Mouse (Mus musculus) myocyte (in vitro differentiated cells): Measurements from ENCODE around the gene Kcnt1. TPM values are rescaled to one million over a fixed set of nuclear protein-coding genes. Genes with fewer than 3 reads are reported as not detected.

ENCODE experiments used
- H3K27me3 ChIP-seq: one replicate; pipeline ENCODE4 v1.6.1; 2011; ENCODE audit not compliant: control insufficient read depth, insufficient read depth, insufficient read length
- H3K36me3 ChIP-seq: one replicate; pipeline ENCODE4 v1.6.1; 2011; ENCODE audit not compliant: control insufficient read depth, insufficient read depth
- H3K4me2 ChIP-seq: one replicate; pipeline ENCODE4 v1.6.1; 2011; ENCODE audit warnings: low read depth, control low read depth
- H3K4me3 ChIP-seq: one replicate; pipeline ENCODE4 v1.5.1; 2011; ENCODE audit warnings: mild to moderate bottlenecking, control low read depth, moderate library complexity
- H3K79me2 ChIP-seq: one replicate; pipeline ENCODE4 v1.6.1; 2011; ENCODE audit not compliant: control insufficient read depth, insufficient read depth
- H3ac ChIP-seq: one replicate; pipeline ENCODE4 v1.6.1; 2011; ENCODE audit not compliant: control insufficient read depth, insufficient read length
- CEBPB ChIP-seq: IDR thresholded peaks from 2 replicates; pipeline ENCODE4 v1.6.1; 2011; ENCODE audit warnings: mild to moderate bottlenecking, moderate library complexity; ENCODE audit not compliant: poor library complexity, insufficient read depth, severe bottlenecking
- E2F4 ChIP-seq: IDR thresholded peaks from one replicate; pipeline ENCODE4 v1.6.1; 2011; ENCODE audit warnings: mild to moderate bottlenecking, control low read depth, moderate library complexity; ENCODE audit not compliant: insufficient read depth
- MAX ChIP-seq: IDR thresholded peaks from one replicate; pipeline ENCODE4 v1.6.1; 2011; ENCODE audit warnings: low read depth, mild to moderate bottlenecking, control low read depth
- MYOD1 ChIP-seq, 3 experiments: IDR thresholded peaks; one replicate each; pipeline ENCODE4 v1.6.1; 2011; ENCODE audit warnings: control low read depth in 2 of 3, low read depth in 2 of 3, mild to moderate bottlenecking in 2 of 3, moderate library complexity in 1 of 3; ENCODE audit not compliant: insufficient read length in 2 of 3, control insufficient read depth in 1 of 3
- MYOG ChIP-seq, 3 experiments: IDR thresholded peaks; one replicate each; pipeline ENCODE4 v1.6.1; 2011; ENCODE audit warnings: control low read depth in 2 of 3, low read depth in 2 of 3, mild to moderate bottlenecking in 2 of 3; ENCODE audit not compliant: insufficient read length in 2 of 3, control insufficient read depth in 1 of 3, insufficient read depth in 1 of 3
- POLR2A ChIP-seq: IDR thresholded peaks from one replicate; pipeline ENCODE4 v1.6.1; 2011; ENCODE audit warnings: low read depth, mild to moderate bottlenecking, control low read depth, moderate library complexity; ENCODE audit not compliant: insufficient read length
- POLR2AphosphoS2 ChIP-seq: IDR thresholded peaks from one replicate; pipeline ENCODE4 v1.6.1; 2011; ENCODE audit warnings: low read depth, control low read depth; ENCODE audit not compliant: insufficient read length
- REST ChIP-seq: IDR thresholded peaks from one replicate; pipeline ENCODE4 v1.6.1; 2011; ENCODE audit warnings: mild to moderate bottlenecking, control low read depth, moderate library complexity; ENCODE audit not compliant: insufficient read depth, insufficient read length
- SRF ChIP-seq: IDR thresholded peaks from one replicate; pipeline ENCODE4 v1.6.1; 2011; ENCODE audit warnings: low read depth; ENCODE audit not compliant: control insufficient read depth, insufficient read length
- TCF12 ChIP-seq: IDR thresholded peaks from one replicate; pipeline ENCODE4 v1.6.1; 2011; ENCODE audit warnings: mild to moderate bottlenecking, control low read depth; ENCODE audit not compliant: poor library complexity, insufficient read depth, severe bottlenecking
- TCF3 ChIP-seq: IDR thresholded peaks from one replicate; pipeline ENCODE4 v1.6.1; 2011; ENCODE audit warnings: low read depth, control low read depth; ENCODE audit not compliant: insufficient read length
- USF1 ChIP-seq: IDR thresholded peaks from one replicate; pipeline ENCODE4 v1.6.1; 2011; ENCODE audit warnings: low read depth, mild to moderate bottlenecking, control low read depth, moderate library complexity
- polyA plus RNA-seq: library from polyadenylated mRNA; unstranded; fragments of >200 nt; fragmentation: generic; extraction: Trizol; gene quantifications from one replicate; pipeline ENCODE4 v1.2.1, GENCODE M21; 2012; ENCODE audit warnings: missing spikeins

Kcnt1 gene
- polyA plus RNA-seq, 1 experiment: not detected

DNA sequence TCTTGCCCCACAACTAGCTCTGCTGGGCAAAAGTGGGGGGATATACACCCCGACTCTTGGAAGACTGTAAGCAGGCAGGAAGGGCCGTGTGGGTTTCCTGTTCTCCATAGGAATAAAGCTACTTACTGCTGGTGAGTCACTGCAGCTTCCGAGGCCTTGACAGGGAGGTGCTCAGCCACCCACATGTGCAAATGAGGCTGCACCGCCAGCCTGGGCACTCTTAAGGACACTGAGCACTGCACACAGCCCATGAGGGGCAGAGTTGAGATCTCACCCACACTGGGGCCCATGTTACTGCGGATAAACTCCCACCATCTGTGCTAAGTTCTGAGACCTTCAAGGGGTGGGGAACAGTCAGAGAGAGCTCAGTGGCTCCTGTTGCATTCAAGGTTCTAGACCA is 3.1 kb downstream of the Kcnt1 start:
- Histone ChIP-seq H3K4me2 (no peak overlapping the region), H3K27me3 (peaks cover 24% of the 10 kb centered on the region), H3K4me3 (no peak overlapping the region), H3K79me2 (no peaks in the 10 kb centered on the region), H3ac (no peak overlapping the region), H3K36me3 (no peaks in the 10 kb centered on the region)
- TF ChIP-seq REST (no peak), TCF12 (no peak), POLR2A (no peak), TCF3 (no peak), CEBPB (no peak), POLR2AphosphoS2 (no peak), MYOD1 (IDR thresholded peaks at IDR 0.05; ENCODE audit: control insufficient read depth in 1 of 3, insufficient read length in 2 of 3, low read depth in 2 of 3) (no peak), SRF (no peak), USF1 (no peak), E2F4 (no peak), MAX (no peak), MYOG (IDR thresholded peaks at IDR 0.05; ENCODE audit: control insufficient read depth in 1 of 3, insufficient read depth in 1 of 3, insufficient read length in 2 of 3, low read depth in 2 of 3) (no peak)

DNA sequence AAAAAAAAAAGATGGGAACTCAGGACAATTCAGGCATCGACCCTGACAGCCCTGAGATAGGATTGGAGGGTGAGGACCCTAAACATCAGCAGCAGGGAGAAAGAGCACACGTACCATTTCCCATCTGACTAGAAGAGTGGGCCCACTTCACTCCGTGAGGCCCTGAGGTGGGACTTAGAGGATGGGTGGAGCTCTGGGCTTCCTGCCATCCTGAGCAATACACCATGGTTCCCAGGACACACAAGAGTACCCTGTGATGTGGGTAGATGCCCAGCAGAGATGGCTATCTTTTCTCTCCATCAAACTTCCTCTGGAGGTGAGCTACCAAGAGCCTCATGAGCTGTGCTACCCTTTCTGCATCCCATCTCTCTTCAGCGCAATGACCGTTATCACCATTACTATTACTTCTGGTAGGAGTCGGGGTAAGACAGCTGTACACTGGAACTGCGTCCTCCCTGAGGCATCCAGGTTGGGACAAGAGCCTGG is 13.8 kb downstream of the Kcnt1 start:
- no peaks in the 10 kb centered on the region for H3K36me3 ChIP-seq
- H3K79me2 ChIP-seq: no peaks in the 10 kb centered on the region
- H3K27me3 ChIP-seq: peaks cover 36% of the 10 kb centered on the region
- TF ChIP-seq MAX (no peak), REST (no peak), SRF (no peak), E2F4 (no peak), POLR2AphosphoS2 (no peak), POLR2A (no peak)
- H3K4me3 ChIP-seq: no peak overlapping the region
- H3ac ChIP-seq: no peak overlapping the region
- no peak overlapping the region for H3K4me2 ChIP-seq

DNA sequence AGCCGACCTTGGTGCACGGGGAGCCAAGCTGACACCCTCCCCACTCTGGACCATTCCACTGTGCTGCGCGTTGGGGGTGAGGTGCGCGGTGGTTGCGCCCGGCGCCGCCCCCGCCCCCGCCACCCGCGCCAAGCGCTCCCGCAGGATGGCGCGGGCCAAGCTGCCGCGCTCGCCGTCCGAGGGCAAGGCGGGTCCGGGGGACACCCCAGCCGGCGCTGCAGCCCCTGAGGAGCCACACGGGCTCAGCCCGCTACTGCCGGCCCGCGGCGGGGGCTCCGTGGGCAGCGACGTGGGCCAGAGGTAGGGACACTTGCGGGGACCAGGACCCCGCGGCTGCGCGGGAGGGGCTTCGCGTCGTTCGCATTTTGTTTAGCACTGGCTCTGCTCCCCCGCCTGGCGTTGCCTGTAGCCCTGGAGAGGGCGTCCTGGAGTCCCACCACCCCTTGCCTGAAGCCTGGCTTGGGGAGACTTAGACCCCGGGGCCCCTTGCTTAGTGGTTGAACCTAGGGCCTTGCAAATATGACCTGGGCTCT is 14.3 kb downstream of the Kcnt1 start:
- Histone ChIP-seq H3K4me3 (no peak overlapping the region), H3ac (no peak overlapping the region), H3K36me3 (no peaks in the 10 kb centered on the region), H3K79me2 (no peaks in the 10 kb centered on the region), H3K27me3 (peaks cover 36% of the 10 kb centered on the region), H3K4me2 (no peak overlapping the region)
- TF ChIP-seq POLR2AphosphoS2 (no peak), SRF (no peak), MAX (no peak), TCF12 (no peak), POLR2A (no peak), CEBPB (no peak), MYOG (IDR thresholded peaks at IDR 0.05; ENCODE audit: control insufficient read depth in 1 of 3, insufficient read depth in 1 of 3, insufficient read length in 2 of 3, low read depth in 2 of 3) (no peak), USF1 (no peak), E2F4 (no peak), TCF3 (no peak), REST (no peak), MYOD1 (IDR thresholded peaks at IDR 0.05; ENCODE audit: control insufficient read depth in 1 of 3, insufficient read length in 2 of 3, low read depth in 2 of 3) (no peak)

DNA sequence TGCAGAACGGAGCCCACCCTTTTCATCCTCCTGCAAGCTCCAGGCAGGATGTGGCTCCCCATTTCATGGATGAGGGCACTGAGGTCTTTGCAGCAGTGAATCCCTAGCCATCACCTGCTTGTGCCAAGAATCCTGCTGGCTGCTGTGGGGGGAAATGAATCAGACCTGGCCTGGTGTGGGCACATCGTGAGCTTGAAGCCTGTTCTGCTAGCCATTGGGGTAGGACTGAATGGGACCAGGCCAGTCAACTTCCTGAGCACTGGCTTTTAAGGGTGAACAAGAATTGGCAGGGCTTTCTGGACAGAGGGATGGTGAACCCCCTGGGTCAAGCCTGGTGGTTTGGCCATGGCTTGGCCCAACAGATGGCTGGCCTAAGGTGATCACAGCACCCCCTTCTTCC is 15.0 kb downstream of the Kcnt1 start:
- H3ac ChIP-seq: no peak overlapping the region
- TF ChIP-seq SRF: no peak
- no peak for TF ChIP-seq POLR2A
- TF ChIP-seq MYOD1 (IDR thresholded peaks at IDR 0.05; ENCODE audit: control insufficient read depth in 1 of 3, insufficient read length in 2 of 3, low read depth in 2 of 3): no peak
- no peak for TF ChIP-seq TCF12
- no peak for TF ChIP-seq CEBPB
- TF ChIP-seq E2F4: no peak
- TF ChIP-seq POLR2AphosphoS2: no peak
- no peak for TF ChIP-seq REST
- no peak for TF ChIP-seq MYOG (IDR thresholded peaks at IDR 0.05; ENCODE audit: control insufficient read depth in 1 of 3, insufficient read depth in 1 of 3, insufficient read length in 2 of 3, low read depth in 2 of 3)
- no peak for TF ChIP-seq USF1
- H3K79me2 ChIP-seq: no peaks in the 10 kb centered on the region
- no peaks in the 10 kb centered on the region for H3K36me3 ChIP-seq
- H3K27me3 ChIP-seq: peaks cover 36% of the 10 kb centered on the region
- no peak overlapping the region for H3K4me3 ChIP-seq
- H3K4me2 ChIP-seq: no peak overlapping the region

DNA sequence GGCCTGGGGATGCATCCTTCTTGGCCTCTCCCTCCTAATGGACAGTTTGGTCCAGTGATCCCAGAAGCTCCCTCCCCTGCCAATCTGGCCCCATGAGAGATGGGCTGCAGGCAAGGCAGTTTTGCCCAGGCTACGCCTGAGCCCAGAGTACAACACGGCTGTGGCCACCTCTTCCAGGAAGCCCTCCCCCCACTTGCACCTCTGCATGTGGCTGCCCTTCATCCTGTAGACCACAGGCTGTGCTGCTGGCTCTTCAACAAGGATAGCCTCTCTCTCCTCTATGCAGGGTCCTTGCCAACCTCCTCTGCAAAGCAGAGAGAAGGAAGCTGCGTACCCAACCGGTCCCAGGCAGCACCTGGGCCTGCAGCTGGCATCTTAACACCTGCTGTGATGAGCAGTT is 15.5 kb downstream of the Kcnt1 start:
- Histone ChIP-seq H3K79me2 (no peaks in the 10 kb centered on the region), H3K27me3 (peaks cover 31% of the 10 kb centered on the region), H3K36me3 (no peaks in the 10 kb centered on the region), H3K4me2 (no peak overlapping the region), H3ac (no peak overlapping the region), H3K4me3 (no peak overlapping the region)
- no peak for TF ChIP-seq POLR2A
